Mouse (Mus musculus) embryonic fibroblast, embryonic 13.5 days (primary cell): ENCODE measurements around the gene Trip4.

Source experiments
- CTCF ChIP-seq: IDR thresholded peaks from 2 replicates; pipeline ENCODE4 v1.5.1; 2011; ENCODE audit warnings: mild to moderate bottlenecking, control low read depth, low read length, moderate library complexity, borderline replicate concordance; ENCODE audit not compliant: insufficient read depth
- POLR2A ChIP-seq: IDR thresholded peaks from 2 replicates; pipeline ENCODE4 v1.6.1; 2011; ENCODE audit warnings: low read depth, mild to moderate bottlenecking, control low read depth, low read length, moderate library complexity

GRCm38 (mm10) chr9:65791846-65792245 lies 116.7 kb downstream of the Trip4 start:
- TF ChIP-seq CTCF (no peak), POLR2A (no peak)
